Mouse (Mus musculus) right cerebral cortex, adult 18-20 months (tissue): ENCODE results near the gene Abca1.

ENCODE experiments used
- DNase-seq: peaks from one replicate; pipeline ENCODE4 v3.0.0; 2022; ENCODE audit warnings: mixed read lengths

Abca1 gene

DNA sequence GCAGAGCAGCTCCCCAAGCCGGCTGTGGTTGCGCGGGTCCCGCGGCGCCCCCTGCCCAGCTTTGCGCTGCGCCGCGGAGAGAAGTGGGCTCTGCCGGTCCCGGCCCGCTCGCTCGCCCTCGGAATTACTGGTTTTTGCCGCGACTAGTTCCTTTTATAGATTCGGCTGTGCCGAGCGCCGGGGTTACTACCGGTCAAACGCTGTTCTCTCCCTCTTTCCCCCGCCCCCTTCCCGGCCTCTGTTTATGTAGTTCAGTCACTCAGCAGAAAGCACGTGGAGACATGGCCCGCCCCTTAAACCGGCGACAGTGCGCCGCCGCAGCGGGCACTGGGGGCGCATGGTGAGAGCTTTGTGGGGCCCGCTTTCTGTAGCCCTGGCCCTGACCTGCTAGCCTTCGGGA lies at the start of gene Abca1:
Gene Abca1 (minus strand): TSS at position 129 of the 400 bp plus-strand sequence.
- peak; percentile 92 for DNase-seq

DNA sequence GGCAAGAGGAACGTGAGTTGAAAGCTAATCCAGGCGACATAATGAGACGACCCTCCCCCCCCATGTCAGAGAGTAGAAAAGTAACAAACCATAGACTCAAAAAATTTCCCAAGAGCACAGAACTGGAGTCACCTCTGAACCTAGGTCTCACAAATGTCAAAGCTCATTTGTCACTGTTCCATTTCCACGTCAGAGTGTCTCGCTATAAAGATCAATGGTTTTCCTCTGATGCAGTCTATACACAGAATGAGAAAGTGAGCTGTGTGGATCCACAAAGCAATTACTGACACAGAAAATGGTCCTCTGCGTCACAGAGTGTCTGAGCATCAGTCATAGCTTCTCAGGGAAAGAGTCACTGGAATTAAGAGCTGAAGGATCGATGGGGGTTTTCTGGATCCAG lies 44.8 kb upstream of the Abca1 start:
- DNase-seq: no peak

- DNase-seq: no peak
Measured at GRCm38 (mm10) chr4:53203595-53204400, 44.1 kb upstream of the Abca1 start.

DNA sequence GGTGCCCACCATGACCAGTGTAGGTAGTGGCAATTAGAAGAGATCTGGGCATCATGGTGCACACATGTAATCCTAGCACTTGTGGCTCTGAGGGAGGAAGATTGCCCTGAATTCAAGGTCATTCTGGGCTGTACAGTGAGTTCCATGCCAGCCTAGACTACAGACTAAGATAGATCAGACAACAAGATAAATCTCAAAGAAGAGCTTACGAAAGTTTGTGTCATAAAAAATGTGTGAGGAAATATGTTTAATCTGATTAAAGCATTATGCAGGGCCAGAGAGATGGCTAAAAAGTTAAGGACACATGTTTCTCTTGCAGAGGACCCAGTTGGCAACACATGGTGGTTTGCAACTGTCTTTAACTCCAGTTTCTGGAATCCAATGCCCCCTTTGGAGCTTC lies 40.6 kb upstream of the Abca1 start:
- DNase-seq: no peak

- no peak for DNase-seq
Measured at GRCm38 (mm10) chr4:53197842-53198241, 38.1 kb upstream of the Abca1 start.

DNA sequence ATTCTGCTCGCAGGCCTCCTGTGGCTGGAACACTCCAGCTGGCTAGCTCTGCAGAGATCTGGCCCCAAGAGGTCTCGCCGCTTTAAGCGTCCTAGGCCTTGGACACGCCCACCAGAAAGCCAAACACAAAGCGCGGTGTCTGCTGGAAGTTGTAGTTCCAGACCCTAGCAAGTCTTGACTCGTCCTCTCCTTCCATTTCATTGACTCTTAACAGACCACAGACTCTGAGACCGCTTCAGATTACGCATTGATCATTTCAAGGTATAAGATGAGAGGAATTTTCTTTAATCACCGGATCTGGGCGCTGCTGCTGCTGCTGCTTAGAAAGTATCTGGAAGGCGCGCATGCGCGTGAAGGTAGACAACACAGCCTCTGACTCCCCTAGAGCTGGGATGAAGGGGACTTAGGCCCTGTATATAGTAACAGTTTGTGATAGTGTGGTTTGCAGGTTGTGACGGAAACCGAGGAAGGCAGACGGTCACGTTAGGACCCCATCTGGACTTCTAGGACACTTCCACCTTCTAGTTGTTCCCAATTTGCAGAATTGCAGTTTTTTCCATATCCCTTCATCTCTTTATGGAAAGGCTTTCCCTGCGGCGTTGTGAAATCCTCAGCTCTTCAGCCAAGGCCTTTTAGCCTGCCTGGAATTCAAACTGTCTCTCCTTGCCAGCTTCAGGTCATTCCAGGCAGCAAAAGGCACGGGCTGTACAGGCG lies 36.5 kb upstream of the Abca1 start:
- DNase-seq: peak; percentile 93

- no peak for DNase-seq
Measured at GRCm38 (mm10) chr4:53187071-53187470, 27.4 kb upstream of the Abca1 start.

GRCm38 (mm10) chr4:53186573-53186972 lies 26.9 kb upstream of the Abca1 start:
- no peak for DNase-seq

GRCm38 (mm10) chr4:53186141-53186540 lies 26.4 kb upstream of the Abca1 start:
- DNase-seq: no peak

GRCm38 (mm10) chr4:53181479-53181878 lies 21.8 kb upstream of the Abca1 start:
- peak; percentile 3 for DNase-seq

GRCm38 (mm10) chr4:53179308-53179820 lies 19.7 kb upstream of the Abca1 start:
- DNase-seq: no peak

GRCm38 (mm10) chr4:53178489-53178888 lies 18.8 kb upstream of the Abca1 start:
- DNase-seq: no peak

GRCm38 (mm10) chr4:53177696-53178095 lies 18.0 kb upstream of the Abca1 start:
- DNase-seq: no peak

DNA sequence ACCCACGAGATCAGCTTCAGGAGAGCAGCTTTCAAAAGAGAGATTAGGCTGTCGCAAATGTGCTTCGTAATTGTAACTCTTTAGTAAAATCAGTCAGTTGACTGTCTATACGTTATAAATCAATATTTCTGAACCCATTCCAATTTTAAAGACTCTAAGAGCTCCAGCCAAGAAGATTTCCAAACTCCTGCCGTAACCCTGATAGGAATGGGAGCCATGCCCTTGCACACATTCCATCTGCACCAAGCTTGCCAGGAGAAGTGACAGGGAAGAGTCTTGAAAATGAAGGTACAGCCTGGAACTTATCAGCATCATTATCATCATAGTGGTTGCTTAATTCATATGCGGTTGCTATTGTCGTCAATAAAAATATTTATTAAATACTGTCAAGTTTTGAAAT lies 15.2 kb upstream of the Abca1 start:
- DNase-seq: no peak

DNA sequence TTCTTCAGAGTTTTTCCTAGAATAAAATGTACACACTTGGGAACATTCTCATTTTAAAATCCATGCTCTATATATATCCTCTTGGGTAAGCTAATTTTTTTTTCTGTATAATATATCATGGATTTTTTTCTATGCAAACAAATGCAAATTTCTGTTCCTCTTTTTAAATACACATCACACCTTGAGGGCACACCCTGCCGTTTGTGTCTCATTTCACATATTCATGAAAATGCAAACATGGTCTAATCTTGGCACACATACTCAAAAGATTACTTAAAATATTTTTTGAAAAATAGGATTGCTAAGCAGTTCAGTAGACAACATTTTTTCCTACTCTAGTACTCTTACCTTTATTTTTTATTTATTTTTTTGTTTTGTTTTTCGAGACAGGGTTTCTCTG lies 10.7 kb upstream of the Abca1 start:
- DNase-seq: no peak

DNA sequence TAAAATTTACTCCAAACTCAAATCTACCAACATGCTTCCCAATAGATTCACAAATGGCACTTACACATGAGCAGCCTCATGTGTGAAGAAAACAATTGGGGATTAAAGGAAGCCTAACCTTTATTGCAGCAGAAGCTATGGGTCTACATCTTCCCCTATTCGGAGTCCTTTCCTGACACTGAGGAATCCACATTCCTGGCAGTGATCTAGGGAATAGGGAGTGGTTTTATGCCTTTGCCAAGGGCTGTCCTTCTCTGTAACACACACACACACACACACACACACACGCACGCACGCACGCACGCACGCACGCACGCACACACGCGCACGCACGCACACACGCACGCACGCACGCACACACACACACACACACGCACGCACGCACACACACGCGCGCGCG lies 5.5 kb upstream of the Abca1 start:
- DNase-seq: no peak

DNA sequence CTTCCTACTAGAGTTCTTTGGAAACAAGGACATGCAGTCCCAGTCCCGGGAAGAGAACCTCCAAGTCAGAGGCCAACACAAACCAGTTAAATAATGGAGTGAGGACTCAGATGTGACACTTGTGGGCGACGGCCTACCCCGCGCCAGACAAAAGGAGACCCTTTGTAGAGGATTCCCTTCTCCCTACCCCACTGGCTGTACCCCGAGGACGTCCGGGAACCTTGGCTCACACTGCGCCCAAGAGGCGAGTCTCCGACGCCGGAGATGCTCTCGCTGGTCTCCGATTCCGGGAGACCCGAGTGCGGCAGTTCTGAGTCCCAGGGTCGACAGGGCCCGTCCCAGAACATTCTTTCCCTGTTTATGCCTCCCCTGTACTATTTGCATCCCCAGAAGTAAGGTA lies 519 bp downstream of the Abca1 start:
- DNase-seq: no peak

DNA sequence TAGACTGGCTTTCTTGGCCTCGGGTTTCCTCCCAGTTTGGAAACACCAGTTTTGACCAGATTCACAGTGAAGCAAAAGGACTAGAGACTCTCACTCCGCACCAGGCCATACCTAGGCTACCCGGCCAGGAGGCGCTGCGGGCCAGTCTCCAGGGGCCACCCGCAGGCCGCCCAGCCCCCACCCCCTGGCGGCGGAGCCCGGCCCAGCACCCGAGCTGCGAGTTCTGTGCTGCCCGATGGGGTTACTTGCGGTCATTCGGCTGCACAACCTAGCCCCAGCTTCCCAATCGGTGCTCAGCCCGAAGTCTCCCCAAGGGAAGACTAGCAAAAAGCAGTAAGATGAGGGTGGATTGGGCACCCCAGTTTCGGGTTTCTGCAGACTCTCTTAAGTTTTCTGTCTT lies 1.1 kb downstream of the Abca1 start:
- DNase-seq: peak; percentile 72

- no peak for DNase-seq
Measured at GRCm38 (mm10) chr4:53155471-53155870, 4.2 kb downstream of the Abca1 start.

GRCm38 (mm10) chr4:53153711-53154110 lies 6.0 kb downstream of the Abca1 start:
- no peak for DNase-seq

GRCm38 (mm10) chr4:53153061-53153460 lies 6.6 kb downstream of the Abca1 start:
- DNase-seq: no peak

DNA sequence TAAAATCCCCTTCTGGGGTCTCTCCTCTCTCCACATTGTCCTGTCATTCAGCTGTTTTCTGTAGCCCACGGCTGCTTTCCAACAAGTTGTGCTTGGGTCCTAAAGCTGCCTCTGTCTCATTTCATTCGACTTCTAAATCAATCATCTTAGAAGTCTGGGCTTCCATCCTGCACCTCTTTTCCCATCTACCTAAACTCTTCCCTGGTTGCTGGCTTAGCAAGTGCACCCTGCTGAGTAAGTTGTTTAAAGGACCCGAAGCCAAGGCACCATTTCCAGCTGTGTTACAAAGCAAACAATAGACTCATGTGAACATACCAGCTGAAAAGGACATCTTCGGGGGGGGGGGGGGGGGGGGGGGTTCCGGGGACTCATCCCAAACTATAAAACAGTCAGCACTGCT lies 7.0 kb downstream of the Abca1 start:
- DNase-seq: no peak

DNA sequence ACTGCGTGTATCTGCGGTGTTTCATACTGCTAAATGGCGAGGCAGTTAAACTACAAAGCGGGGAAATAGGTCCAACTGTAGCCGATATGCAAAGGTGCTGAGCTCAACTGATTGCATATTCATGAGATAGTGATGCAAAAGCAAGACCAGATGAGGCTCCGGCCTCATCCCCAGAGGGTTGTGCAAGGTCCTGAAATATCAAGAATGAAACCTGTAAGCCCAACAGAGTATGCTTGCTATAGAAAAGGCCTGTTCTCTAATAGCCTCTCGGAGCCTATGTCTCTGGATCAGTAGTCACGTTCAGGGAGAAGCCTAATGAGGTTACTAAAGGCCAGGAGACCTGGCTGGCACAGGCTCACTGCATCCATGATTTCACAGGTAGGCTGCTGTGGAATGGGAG lies 9.2 kb downstream of the Abca1 start:
- no peak for DNase-seq

DNA sequence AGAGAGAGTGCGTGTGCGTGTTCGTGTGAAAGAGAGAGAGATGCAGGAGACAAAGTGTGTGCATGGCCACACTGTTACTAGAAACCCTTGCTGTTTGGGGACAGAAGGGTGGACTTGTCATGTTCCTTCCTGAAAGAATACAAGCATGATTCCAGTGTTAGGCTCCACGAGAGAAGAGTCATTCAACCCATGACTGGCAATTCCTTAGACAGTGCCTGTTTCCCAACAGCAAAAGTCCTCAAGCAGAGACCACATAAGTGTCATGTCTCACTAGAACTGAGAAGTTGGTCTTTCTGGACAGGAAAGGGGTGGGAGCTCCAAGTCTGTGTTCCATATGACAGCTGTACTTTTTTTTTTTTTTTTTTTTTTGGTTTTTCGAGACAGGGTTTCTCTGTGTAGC lies 10.1 kb downstream of the Abca1 start:
- no peak for DNase-seq
